Mouse (Mus musculus): ENCODE results near the gene Hhat. TPM values are rescaled to one million over a fixed set of nuclear protein-coding genes. Genes with fewer than 3 reads are reported as not detected.

The Hhat gene
- total and polyA plus RNA-seq, 3 experiments = 0.21 to 1.2 (median 1.1) TPM

DNA sequence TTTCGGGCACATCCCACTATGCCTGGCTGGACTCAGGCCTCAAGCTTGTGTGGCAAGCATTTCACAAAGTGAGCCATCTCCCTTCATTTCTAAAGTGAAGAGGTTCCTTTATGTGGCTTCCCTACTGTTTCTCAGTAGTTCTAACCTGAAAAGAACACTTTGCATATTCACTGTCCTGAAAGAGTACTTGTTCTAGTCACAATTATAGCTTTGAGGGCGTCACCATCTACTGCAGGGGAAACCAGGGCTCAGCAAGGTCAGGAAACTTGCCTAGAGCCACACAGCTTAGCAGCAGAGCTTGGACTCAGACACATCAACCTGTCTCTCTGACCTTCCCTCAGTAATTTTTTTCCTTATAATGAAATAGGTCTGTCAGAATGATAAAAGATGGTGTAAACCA, 6.5 kb downstream of the Hhat start:
- Histone ChIP-seq H3K36me3 (replicated peaks in 1 of 2; ENCODE audit: control insufficient read depth in 1 of 2, insufficient read depth in 1 of 2, low read length in 1 of 2) (no peaks in the 10 kb centered on the region), H3K9ac (ENCODE audit: insufficient read depth, low read depth) (no peak overlapping the region), H3K27ac (ENCODE audit: insufficient read depth, low read depth) (no peak overlapping the region), H3K4me1 (ENCODE audit: control insufficient read depth in 1 of 2, insufficient read depth in 2 of 2) (peaks cover 5 to 36% of the 10 kb centered on the region in 2 experiments; a peak in 3 of 4 replicates), H3K4me3 (replicated peaks in 1 of 3; ENCODE audit: low read depth in 2 of 3, low read length in 2 of 3, poor library complexity in 1 of 3) (no peak overlapping the region), H3K27me3 (replicated peaks) (no peaks in the 10 kb centered on the region), H3K4me2 (ENCODE audit: insufficient read depth, low read depth, poor library complexity, severe bottlenecking) (no peak overlapping the region), H3K9me3 (replicated peaks; ENCODE audit: low read length) (no peaks in the 10 kb centered on the region), H3K79me2 (replicated peaks; ENCODE audit: control insufficient read depth, extremely low read depth, insufficient read depth, poor library complexity, severe bottlenecking) (no peaks in the 10 kb centered on the region)
- in situ Hi-C loops (cut with MboI; ENCODE audit: low pct_ligation_motif_present, low pct_unique_long_range_greater_than_20kb, low sequenced_read_pairs) = loop anchor here (25.0 kb wide), 1 partner anchor 348 kb away; no protein-coding TSS in a partner anchor
- peak; percentile 59 for DNase-seq (ENCODE audit: extremely low read depth)
- no peak for TF ChIP-seq EP300 (IDR thresholded peaks at IDR 0.05; ENCODE audit: low read length)
- no peak for TF ChIP-seq POLR2AphosphoS2 (IDR thresholded peaks at IDR 0.05; ENCODE audit: low read depth, low read length)
- TF ChIP-seq BHLHE40 (IDR thresholded peaks at IDR 0.05; ENCODE audit: low read depth, low read length) = no peak
- TF ChIP-seq ZKSCAN1 (IDR thresholded peaks at IDR 0.05; ENCODE audit: borderline replicate concordance, low read depth, low read length) = no peak
- no peak for TF ChIP-seq MEF2A (IDR thresholded peaks at IDR 0.05; ENCODE audit: borderline replicate concordance, low read depth, low read length)
- TF ChIP-seq IRF4 (IDR thresholded peaks at IDR 0.05; ENCODE audit: low read depth, low read length) = no peak
- no peak for TF ChIP-seq MAFK (IDR thresholded peaks at IDR 0.05; ENCODE audit: insufficient replicate concordance, low read length)
- TF ChIP-seq JUND (conservative IDR thresholded peaks at IDR 0.05; ENCODE audit: low read depth, low read length) = no peak
- TF ChIP-seq CTCF (conservative IDR thresholded peaks at IDR 0.05 in 1 of 2, IDR thresholded peaks at IDR 0.05 in 1 of 2; ENCODE audit: low read depth in 2 of 2, low read length in 2 of 2) = no peak
- TF ChIP-seq CHD2 (IDR thresholded peaks at IDR 0.05; ENCODE audit: low read length) = no peak
- no peak for TF ChIP-seq TCF12 (IDR thresholded peaks at IDR 0.05; ENCODE audit: low read depth, low read length)
- TF ChIP-seq RCOR1 (conservative IDR thresholded peaks at IDR 0.05; ENCODE audit: low read depth, low read length) = no peak
- TF ChIP-seq MAX (IDR thresholded peaks at IDR 0.05; ENCODE audit: low read length) = no peak
- TF ChIP-seq USF1 (IDR thresholded peaks at IDR 0.05; ENCODE audit: low read depth, low read length) = no peak
- dilution Hi-C loops (cut with MboI; ENCODE audit: extremely low pct_ligation_motif_present, extremely low pct_unique_long_range_greater_than_20kb, low sequenced_read_pairs) = no loop called here

DNA sequence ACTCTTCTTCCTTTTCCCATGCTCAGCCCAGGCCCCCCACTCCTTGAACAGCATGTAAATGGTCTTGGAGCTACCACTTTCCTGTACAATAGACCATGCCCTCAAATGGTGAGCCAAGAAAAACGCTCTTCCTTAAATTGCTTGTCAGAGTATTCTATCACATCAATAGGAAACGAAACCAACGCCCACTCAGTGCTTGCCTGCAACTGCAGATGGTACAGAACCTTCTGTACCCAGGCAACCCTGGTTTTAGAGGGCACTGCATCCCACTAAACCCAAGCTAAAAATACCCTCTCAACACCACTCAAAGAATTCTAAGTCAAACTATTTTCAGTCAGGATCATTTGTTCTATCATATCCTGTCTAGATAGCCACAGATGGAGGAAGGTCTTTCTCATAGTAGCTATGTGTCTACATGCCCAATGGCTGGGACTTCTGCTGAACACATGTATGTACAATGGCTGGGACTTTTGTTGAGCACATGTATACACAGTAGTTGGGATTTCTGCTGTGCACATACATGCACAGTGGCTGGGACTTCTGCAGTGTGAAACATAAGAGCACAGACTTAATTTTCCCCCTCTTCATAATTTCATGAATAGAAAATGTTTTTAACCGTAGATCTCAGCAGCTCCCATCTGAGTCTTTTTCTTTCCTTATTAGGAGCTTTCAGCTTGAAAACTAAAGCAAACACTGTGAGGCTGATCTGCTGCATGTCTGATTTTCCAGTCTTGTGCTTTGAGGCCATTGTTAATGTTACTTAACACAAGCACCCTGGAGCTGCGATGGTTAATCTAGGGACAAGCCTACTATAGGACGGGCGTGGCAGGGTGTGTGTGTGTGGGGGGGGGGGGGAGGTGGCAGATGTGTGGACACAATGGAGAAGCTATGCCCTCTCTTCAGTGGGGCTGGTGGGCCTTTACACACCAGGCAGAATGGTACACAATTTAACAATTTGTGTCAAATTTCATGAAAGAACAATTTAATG, 7.8 kb downstream of the Hhat start:
- in situ Hi-C loops (cut with MboI; ENCODE audit: low pct_ligation_motif_present, low pct_unique_long_range_greater_than_20kb, low sequenced_read_pairs) = loop anchor here (25.0 kb wide), 1 partner anchor 349 kb away; no protein-coding TSS in a partner anchor
- H3K4me2 ChIP-seq (ENCODE audit: insufficient read depth, low read depth, poor library complexity, severe bottlenecking) = no peak overlapping the region
- H3K9ac ChIP-seq (ENCODE audit: insufficient read depth, low read depth) = no peak overlapping the region
- no peaks in the 10 kb centered on the region for H3K9me3 ChIP-seq (replicated peaks; ENCODE audit: low read length)
- TF ChIP-seq RCOR1 (conservative IDR thresholded peaks at IDR 0.05; ENCODE audit: low read depth, low read length) = no peak
- TF ChIP-seq EP300 (IDR thresholded peaks at IDR 0.05; ENCODE audit: low read length) = 0 out of 2 replicates have a peak, but pooled peaks have one; percentile 24
- TF ChIP-seq MAX (IDR thresholded peaks at IDR 0.05; ENCODE audit: low read length) = 0 out of 2 replicates have a peak, but pooled peaks have one; percentile 5
- H3K4me1 ChIP-seq (ENCODE audit: control insufficient read depth in 1 of 2, insufficient read depth in 2 of 2) = peaks cover 5 to 39% of the 10 kb centered on the region in 2 experiments; a peak in 3 of 4 replicates
- H3K79me2 ChIP-seq (replicated peaks; ENCODE audit: control insufficient read depth, extremely low read depth, insufficient read depth, poor library complexity, severe bottlenecking) = no peaks in the 10 kb centered on the region
- no peaks in the 10 kb centered on the region for H3K27me3 ChIP-seq (replicated peaks)
- no peaks in the 10 kb centered on the region for H3K36me3 ChIP-seq (replicated peaks in 1 of 2; ENCODE audit: control insufficient read depth in 1 of 2, insufficient read depth in 1 of 2, low read length in 1 of 2)
- DNase-seq (ENCODE audit: extremely low read depth) = no peak
- H3K27ac ChIP-seq (ENCODE audit: insufficient read depth, low read depth) = no peak overlapping the region
- H3K4me3 ChIP-seq (replicated peaks in 1 of 3; ENCODE audit: low read depth in 2 of 3, low read length in 2 of 3, poor library complexity in 1 of 3) = no peak overlapping the region
- dilution Hi-C loops (cut with MboI; ENCODE audit: extremely low pct_ligation_motif_present, extremely low pct_unique_long_range_greater_than_20kb, low sequenced_read_pairs) = no loop called here
